Mouse (Mus musculus): ENCODE results near the gene Phc3.

- no peak for TF ChIP-seq CTCF (IDR thresholded peaks at IDR 0.05; ENCODE audit: control insufficient read depth, insufficient read depth, insufficient replicate concordance, low read depth, low read length)
- no peak for TF ChIP-seq POLR2A (IDR thresholded peaks at IDR 0.05; ENCODE audit: control insufficient read depth, low read depth, low read length)
Observed at GRCm38 (mm10) chr3:30952273-30953070, 16.7 kb downstream of the Phc3 start.
